Mouse (Mus musculus): ENCODE data around the gene 1700016K19Rik.
"Not testable (repeated sequence)": the region's sequence is repeated elsewhere in the genome, so short reads cannot be mapped to it uniquely, and the experiment has no call there.

The 1700016K19Rik gene

GRCm38 (mm10) chr11:75984581-75984980 lies 15.1 kb upstream of the 1700016K19Rik start:
- DNase-seq (ENCODE audit: low read depth, low spot score) = no peak

DNA sequence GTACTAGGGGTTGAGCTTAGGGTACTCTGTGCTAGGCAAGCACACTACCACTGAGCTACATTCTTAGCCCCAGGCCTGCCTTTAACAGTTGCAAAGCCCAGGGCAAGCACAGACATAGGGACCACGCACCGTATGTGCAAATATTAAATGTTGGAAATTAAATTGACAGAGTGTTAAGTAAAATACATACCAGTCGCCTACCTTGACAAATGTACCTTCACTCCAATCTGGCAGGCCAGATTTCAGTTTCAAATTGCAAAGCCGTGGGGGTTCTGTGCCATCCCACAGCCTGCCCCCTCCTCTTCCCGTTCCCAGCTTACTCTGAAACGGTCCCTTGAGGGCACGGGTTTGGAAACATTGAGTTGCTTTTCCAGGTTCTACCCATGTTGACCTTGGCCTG lies 13.8 kb upstream of the 1700016K19Rik start:
- DNase-seq (ENCODE audit: low read depth, low spot score) = no peak

GRCm38 (mm10) chr11:75990965-75991835 lies 8.5 kb upstream of the 1700016K19Rik start:
- no peak for DNase-seq (ENCODE audit: low read depth, low spot score)

GRCm38 (mm10) chr11:75991911-75992310 lies 7.8 kb upstream of the 1700016K19Rik start:
- DNase-seq (ENCODE audit: low read depth, low spot score) = no peak

GRCm38 (mm10) chr11:75992481-75992880 lies 7.2 kb upstream of the 1700016K19Rik start:
- DNase-seq (ENCODE audit: low read depth, low spot score) = no peak

DNA sequence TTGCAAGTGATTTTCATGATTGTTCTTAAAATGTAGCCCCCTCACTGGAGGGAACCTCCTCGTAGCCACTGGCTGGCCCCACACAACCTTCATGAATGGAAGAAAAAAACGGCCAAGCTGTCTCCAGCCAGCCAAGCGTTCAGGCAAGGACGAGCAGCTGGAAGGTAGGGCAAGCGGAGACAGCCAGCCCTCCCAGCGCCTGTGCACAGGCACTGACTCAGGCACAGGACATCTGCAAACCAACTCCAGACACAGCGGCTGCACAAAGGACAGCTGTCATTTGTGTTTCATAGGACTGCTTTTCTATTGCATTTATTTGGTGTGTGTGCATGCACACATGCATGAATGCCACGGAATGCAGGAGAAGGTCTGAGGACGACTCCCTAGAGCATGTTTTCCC lies 5.4 kb upstream of the 1700016K19Rik start:
- DNase-seq (ENCODE audit: low read depth, low spot score) = no peak

- DNase-seq (ENCODE audit: low read depth, low spot score) = no peak
Measured at GRCm38 (mm10) chr11:76000701-76001100, 989 bp downstream of the 1700016K19Rik start.

GRCm38 (mm10) chr11:76001237-76001878 lies 1.6 kb downstream of the 1700016K19Rik start:
- no peak for DNase-seq (ENCODE audit: low read depth, low spot score)

DNA sequence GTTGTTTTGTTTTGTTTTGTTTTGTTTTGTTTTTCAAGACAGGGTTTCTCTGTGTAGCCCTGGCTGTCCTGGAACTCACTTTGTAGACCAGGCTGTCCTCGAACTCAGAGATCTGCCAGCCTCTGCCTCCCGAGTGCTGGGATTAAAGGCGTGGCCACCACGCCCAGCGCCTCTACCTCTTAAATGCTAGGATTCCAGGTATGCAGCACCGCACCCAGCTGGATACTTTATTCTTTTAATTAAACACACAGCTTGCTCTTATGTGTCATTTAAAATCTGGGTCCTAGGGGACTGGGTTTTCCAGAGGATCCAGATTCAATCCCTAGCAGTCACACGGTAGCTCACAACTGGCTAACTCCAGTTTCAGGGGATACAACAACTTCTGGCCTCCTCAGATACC lies 4.6 kb downstream of the 1700016K19Rik start:
- DNase-seq (ENCODE audit: low read depth, low spot score) = not testable (repeated sequence)

- DNase-seq (ENCODE audit: low read depth, low spot score) = no peak
Measured at GRCm38 (mm10) chr11:76008162-76008561, 8.4 kb downstream of the 1700016K19Rik start.

- no peak for DNase-seq (ENCODE audit: low read depth, low spot score)
Measured at GRCm38 (mm10) chr11:76009101-76009500, 9.4 kb downstream of the 1700016K19Rik start.

DNA sequence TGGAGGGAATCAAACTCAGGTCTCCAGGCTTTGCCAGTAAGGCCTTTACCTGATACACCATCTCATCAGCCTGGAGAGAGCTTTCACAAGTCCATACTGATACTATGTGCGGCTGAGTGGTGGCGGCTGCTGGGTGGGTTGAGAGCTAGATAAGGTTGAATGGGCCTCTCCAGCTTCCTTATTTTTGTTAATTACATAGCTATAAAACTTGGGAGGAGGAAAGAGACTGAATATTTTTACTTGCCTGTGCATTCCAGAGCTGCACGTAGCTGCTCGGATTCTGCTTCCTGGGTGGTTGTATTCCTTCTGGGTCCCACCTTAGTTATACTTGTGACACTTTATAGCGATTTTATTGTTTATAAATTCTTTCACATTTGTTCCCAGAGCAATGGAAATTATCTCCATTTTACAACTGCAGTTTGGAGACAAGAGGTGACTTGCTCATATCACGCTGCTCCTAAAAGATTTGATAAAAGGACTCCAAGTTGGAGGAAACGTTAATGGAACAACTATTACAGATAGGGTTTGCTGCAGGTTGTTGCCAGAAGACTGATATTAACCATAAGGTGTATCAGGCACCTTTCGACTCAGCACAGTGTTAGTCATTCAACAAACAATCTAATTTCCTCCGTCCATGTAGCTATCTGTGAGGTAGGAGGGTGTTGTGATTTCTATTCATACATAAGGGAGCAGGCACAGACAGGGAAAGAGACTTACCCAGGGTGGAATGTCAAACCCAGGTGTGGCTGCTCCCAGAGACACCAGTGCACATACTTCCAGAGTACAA lies 11.3 kb downstream of the 1700016K19Rik start:
- DNase-seq (ENCODE audit: low read depth, low spot score) = no peak

- no peak for DNase-seq (ENCODE audit: low read depth, low spot score)
Measured at GRCm38 (mm10) chr11:76015251-76015650, 15.5 kb downstream of the 1700016K19Rik start.

- DNase-seq (ENCODE audit: low read depth, low spot score) = no peak
Measured at GRCm38 (mm10) chr11:76015814-76016213, 16.1 kb downstream of the 1700016K19Rik start.

DNA sequence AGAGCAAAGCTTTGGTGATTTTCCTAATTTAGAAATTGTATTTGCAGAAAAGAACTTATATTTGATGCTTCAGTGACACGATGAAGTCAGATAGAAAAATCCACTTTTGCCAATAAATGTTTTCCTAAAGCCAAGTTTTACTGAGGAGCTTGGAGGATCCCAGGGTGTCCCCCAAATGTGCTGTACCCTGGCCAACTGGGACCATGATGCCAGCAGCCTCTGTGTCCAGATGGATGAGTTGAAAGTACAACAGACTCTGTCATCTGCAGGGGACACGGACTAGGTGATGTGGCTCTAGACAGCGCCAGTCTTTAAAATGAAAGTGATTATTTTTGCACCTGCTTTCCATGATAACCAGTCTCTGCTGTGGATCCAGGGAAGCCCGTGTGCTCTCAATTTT lies 20.2 kb downstream of the 1700016K19Rik start:
- DNase-seq (ENCODE audit: low read depth, low spot score) = no peak

DNA sequence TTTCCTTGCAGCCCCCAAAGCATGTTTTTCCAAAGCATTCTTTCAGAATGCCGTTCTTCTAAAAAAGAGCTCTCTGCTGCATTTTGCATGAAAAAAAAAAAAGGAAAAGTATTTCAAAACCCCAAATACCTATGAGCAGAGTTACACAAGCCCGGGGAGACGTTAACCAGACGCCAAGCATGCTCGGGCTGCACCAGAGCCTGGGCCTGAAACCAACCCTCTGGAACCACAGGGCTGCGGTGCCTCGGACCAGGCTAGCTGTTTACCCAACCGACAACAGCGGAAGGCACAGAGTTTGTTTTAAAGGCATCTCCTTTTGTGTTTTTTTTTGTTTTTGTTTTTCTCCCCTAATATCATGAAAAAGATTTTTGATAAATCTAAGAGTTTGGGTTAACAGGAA lies 21.2 kb downstream of the 1700016K19Rik start:
- DNase-seq (ENCODE audit: low read depth, low spot score) = no peak

DNA sequence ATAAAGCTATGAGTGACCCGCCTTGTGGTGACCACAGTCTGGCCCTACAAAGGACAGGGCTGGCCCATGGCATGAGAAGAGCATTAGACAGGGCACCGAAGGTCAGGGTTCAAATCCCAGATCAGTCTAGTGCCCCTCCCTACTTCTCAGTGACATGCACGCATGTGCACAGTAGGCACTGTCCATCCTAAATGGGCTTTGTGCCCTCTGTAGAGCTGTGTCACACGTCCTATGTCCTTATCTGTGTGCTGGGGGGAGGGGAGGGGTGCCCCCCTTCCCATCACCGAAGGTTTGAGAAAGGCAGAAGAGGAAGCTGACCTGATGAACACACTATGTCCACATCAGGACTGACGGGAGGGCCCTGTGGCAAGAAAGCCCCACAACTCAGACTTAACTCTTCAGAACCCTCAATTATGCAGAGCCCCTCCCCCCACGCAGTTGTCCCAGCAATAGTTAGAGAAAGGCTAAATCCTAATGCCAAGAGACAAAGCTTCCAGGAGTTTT lies 25.4 kb downstream of the 1700016K19Rik start:
- no peak for DNase-seq (ENCODE audit: low read depth, low spot score)

- no peak for DNase-seq (ENCODE audit: low read depth, low spot score)
Measured at GRCm38 (mm10) chr11:76026527-76027138, 26.9 kb downstream of the 1700016K19Rik start.

GRCm38 (mm10) chr11:76027139-76028071 lies 27.7 kb downstream of the 1700016K19Rik start, which contains the start of gene Rflnb:
Rflnb (minus strand) TSS chr11:76027782.
- no peak for DNase-seq (ENCODE audit: low read depth, low spot score)

DNA sequence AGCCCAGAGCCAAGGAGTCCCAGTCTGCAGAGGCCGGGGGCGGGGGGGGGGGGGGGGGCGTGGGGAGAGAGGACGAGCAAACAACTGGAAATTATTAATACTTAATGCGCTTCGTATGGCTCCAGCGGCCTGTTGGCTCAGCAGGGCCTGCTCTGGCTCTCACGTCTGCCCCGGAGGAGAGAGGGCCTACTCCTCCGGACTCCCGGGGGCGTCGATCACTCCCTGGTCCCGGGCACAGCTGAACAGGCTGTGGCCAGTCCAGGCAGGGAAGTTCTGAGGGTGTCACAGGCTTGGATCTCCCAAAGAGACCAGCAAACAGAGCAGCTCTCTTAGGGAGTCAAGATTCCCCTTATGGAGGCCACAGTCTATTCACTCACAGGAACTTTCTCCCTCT lies 28.4 kb downstream of the 1700016K19Rik start:
- no peak for DNase-seq (ENCODE audit: low read depth, low spot score)
